Mouse (Mus musculus) E14TG2a.4 (cell line): ENCODE data around the gene Olfr1490.
"Not testable (repeated sequence)": the region's sequence is repeated elsewhere in the genome, so short reads cannot be mapped to it uniquely, and the experiment has no call there.

Experiments
- H3K27me3 ChIP-seq: 2 replicates; pipeline ENCODE4 v1.6.1; 2014; ENCODE audit warnings: low read length, control low read depth; ENCODE audit not compliant: insufficient read depth
- H3K36me3 ChIP-seq: 2 replicates; pipeline ENCODE4 v1.6.1; 2014; ENCODE audit warnings: low read length, control low read depth; ENCODE audit not compliant: insufficient read depth
- H3K4me1 ChIP-seq: replicated peaks from 2 replicates; pipeline ENCODE4 v1.6.1; 2014; ENCODE audit warnings: low read depth, low read length, control low read depth
- H3K4me3 ChIP-seq: replicated peaks from 2 replicates; pipeline ENCODE4 v1.5.1; 2014; ENCODE audit warnings: mild to moderate bottlenecking, low read length
- H3K9me3 ChIP-seq: 2 replicates; pipeline ENCODE4 v1.6.1; 2014; ENCODE audit warnings: low read length, control low read depth
- CTCF ChIP-seq: conservative IDR thresholded peaks from 2 replicates; pipeline ENCODE4 v1.5.1; 2014; ENCODE audit warnings: low read length
- NANOG ChIP-seq: IDR thresholded peaks from 2 replicates; pipeline ENCODE4 v1.6.1; 2014; ENCODE audit warnings: borderline replicate concordance, low read length, mixed read lengths
- POU5F1 ChIP-seq: IDR thresholded peaks from 2 replicates; pipeline ENCODE4 v1.6.1; 2014; ENCODE audit warnings: low read length, borderline replicate concordance

Gene Olfr1490

GRCm38 (mm10) chr19:13650791-13651190 lies at the start of gene Olfr1490:
TSS of gene Olfr1490 (plus strand) at chr19:13651091.
- Histone ChIP-seq H3K4me3 (no peak within 1 kb of the TSS), H3K9me3 (no peaks in the 10 kb centered on the region), H3K36me3 (no peaks in the 10 kb centered on the region), H3K4me1 (no peaks in the 10 kb centered on the region), H3K27me3 (no peaks in the 10 kb centered on the region)
- TF ChIP-seq POU5F1 (no peak), CTCF (no peak), NANOG (no peak)

- H3K4me3 ChIP-seq, H3K4me1 ChIP-seq, H3K27me3 ChIP-seq, H3K36me3 ChIP-seq: not testable (repeated sequence)
- peaks cover 22% of the 10 kb centered on the region for H3K9me3 ChIP-seq
Observed at GRCm38 (mm10) chr19:13617075-13617474, 33.8 kb upstream of the Olfr1490 start, which contains the start of gene Olfr1487. TSS of gene Olfr1487 (plus strand) at chr19:13617375.

- H3K36me3 ChIP-seq: no peaks in the 10 kb centered on the region
- TF ChIP-seq POU5F1 (no peak), NANOG (no peak), CTCF (no peak)
- no peaks in the 10 kb centered on the region for H3K27me3 ChIP-seq
Observed at GRCm38 (mm10) chr19:13631321-13631720, 19.6 kb upstream of the Olfr1490 start, which contains the start of gene Olfr1489. TSS of gene Olfr1489 (plus strand) at chr19:13631621.

GRCm38 (mm10) chr19:13696968-13697367 lies 46.1 kb downstream of the Olfr1490 start, which contains the start of gene Olfr1491:
TSS of gene Olfr1491 (plus strand) at chr19:13697268.
- Histone ChIP-seq H3K4me1 (no peaks in the 10 kb centered on the region), H3K36me3 (no peaks in the 10 kb centered on the region), H3K9me3 (no peaks in the 10 kb centered on the region), H3K27me3 (no peaks in the 10 kb centered on the region), H3K4me3 (no peak within 1 kb of the TSS)
- TF ChIP-seq CTCF (no peak), NANOG (no peak), POU5F1 (no peak)

More at GRCm38 (mm10) chr19:13631321-13631720, 19.6 kb upstream of the Olfr1490 start, which contains the start of gene Olfr1489:
- H3K4me1 ChIP-seq: no peaks in the 10 kb centered on the region
- no peak within 1 kb of the TSS for H3K4me3 ChIP-seq
- no peaks in the 10 kb centered on the region for H3K9me3 ChIP-seq
